Mouse (Mus musculus): ENCODE measurements at regions not wholly inside any gene's neighbourhood (a gene's known extent, or its start where the extent isn't known, plus 50 kb on each side); places are given as distances from the start of the nearest gene placed in this dataset.
"Not testable (repeated sequence)": the region's sequence is repeated elsewhere in the genome, so short reads cannot be mapped to it uniquely, and the experiment has no call there.

- DNase-seq = no peak
These were observed 130.9 kb downstream of the Gmnc start for GRCm38 (mm10) chr16:26860566-26860965.

- peak; percentile 2 to 29 for DNase-seq
These were observed 142.3 kb downstream of the Gmnc start for GRCm38 (mm10) chr16:26849191-26849590.

GRCm38 (mm10) chr16:26827006-26827405 lies 164.4 kb downstream of the Gmnc start:
- DNase-seq = no peak

GRCm38 (mm10) chr16:26811201-26811600 lies 180.3 kb downstream of the Gmnc start:
- DNase-seq = not testable (repeated sequence)

- no peak for DNase-seq
These were observed 186.0 kb downstream of the Gmnc start for GRCm38 (mm10) chr16:26805426-26805825.

GRCm38 (mm10) chr16:26787042-26787620 lies 204.3 kb downstream of the Gmnc start:
- DNase-seq = no peak

- DNase-seq = no peak
These were observed 200.8 kb downstream of the Il1rap start for GRCm38 (mm10) chr16:26782331-26782730.
